Mouse (Mus musculus) lung, embryonic 14.5 days (tissue): ENCODE data around the gene Apbb1. TPM values are rescaled to one million over a fixed set of nuclear protein-coding genes. Genes with fewer than 3 reads are reported as not detected.

Experiments used
- ATAC-seq: fragments of 200-750 bp; cut with Nextera tagmentation; 2 replicates; pipeline ENCODE4 v1.8.0; 2017; ENCODE audit warnings: mild to moderate bottlenecking, moderate TSS enrichment, moderate library complexity; ENCODE audit not compliant: insufficient read depth
- DNase-seq: peaks from one replicate; pipeline ENCODE4 v3.0.0-alpha.2; 2015
- H3K27ac ChIP-seq: fragments of 300-500 bp; sonication (generic); 2 replicates; pipeline ENCODE4 v1.5.1; 2014; ENCODE audit warnings: low read depth, mild to moderate bottlenecking, moderate library complexity
- H3K27me3 ChIP-seq: fragments of 300-500 bp; sonication (generic); 2 replicates; pipeline ENCODE4 v1.6.1; 2014; ENCODE audit warnings: low read length, control low read depth; ENCODE audit not compliant: insufficient read depth
- H3K36me3 ChIP-seq: fragments of 300-500 bp; sonication (generic); 2 replicates; pipeline ENCODE4 v1.6.1; 2014; ENCODE audit warnings: control low read depth; ENCODE audit not compliant: insufficient read depth
- H3K4me1 ChIP-seq: fragments of 300-500 bp; sonication (generic); 2 replicates; pipeline ENCODE4 v1.6.1; 2014; ENCODE audit warnings: antibody characterized with exemption, control low read depth; ENCODE audit not compliant: insufficient read depth
- H3K4me2 ChIP-seq: fragments of 300-500 bp; sonication (generic); 2 replicates; pipeline ENCODE4 v1.6.1; 2014; ENCODE audit warnings: mild to moderate bottlenecking
- H3K4me3 ChIP-seq: fragments of 300-500 bp; sonication (generic); 2 replicates; pipeline ENCODE4 v1.5.1; 2014; ENCODE audit warnings: low read depth, low read length
- H3K9ac ChIP-seq: fragments of 300-500 bp; sonication (generic); 2 replicates; pipeline ENCODE4 v1.6.1; 2014
- H3K9me3 ChIP-seq: fragments of 300-500 bp; sonication (generic); 2 replicates; pipeline ENCODE4 v1.6.1; 2016; ENCODE audit warnings: low read depth, low read length, control low read depth
- CTCF ChIP-seq: IDR thresholded peaks from 2 replicates; pipeline ENCODE4 v1.5.1; 2016; ENCODE audit warnings: antibody characterized with exemption, low read depth
- WGBS: fragments of 180-500 bp; shearing (Covaris S2); extraction: QIAGEN DNeasy Blood & Tissue Kit; methylation state at CpG from one replicate; pipeline ENCODE4 v1.1.7; 2014; 5-methylcytosine and 5-hydroxymethylcytosine counted together
- polyA plus RNA-seq: library from polyadenylated mRNA; unstranded; fragments of >200 nt; fragmentation: Nextera tagmentation; extraction: Ambion mirVana; gene quantifications from 2 replicates; pipeline ENCODE4 v1.2.1, GENCODE M21; 2014

The Apbb1 gene
- polyA plus RNA-seq, 1 experiment from 2014 or later: 37.6 TPM

GRCm38 (mm10) chr7:105588325-105588912 is 7.0 kb upstream of the Apbb1 start:
- Histone ChIP-seq H3K9ac (no peak overlapping the region), H3K27me3 (no peaks in the 10 kb centered on the region), H3K27ac (peak overlapping the region; percentile 2; the same call in 1 of the 2 replicates), H3K4me2 (no peak overlapping the region), H3K9me3 (no peaks in the 10 kb centered on the region), H3K4me3 (no peak overlapping the region), H3K4me1 (no peaks in the 10 kb centered on the region; the same call in 1 of the 2 replicates), H3K36me3 (no peaks in the 10 kb centered on the region)
- peak; percentile 59 for DNase-seq
- 37% methylated on average over 9 of the region's 9 CpGs for WGBS
- ATAC-seq: peak; percentile 78; the same call in 1 of the 2 replicates
- TF ChIP-seq CTCF: no peak

DNA sequence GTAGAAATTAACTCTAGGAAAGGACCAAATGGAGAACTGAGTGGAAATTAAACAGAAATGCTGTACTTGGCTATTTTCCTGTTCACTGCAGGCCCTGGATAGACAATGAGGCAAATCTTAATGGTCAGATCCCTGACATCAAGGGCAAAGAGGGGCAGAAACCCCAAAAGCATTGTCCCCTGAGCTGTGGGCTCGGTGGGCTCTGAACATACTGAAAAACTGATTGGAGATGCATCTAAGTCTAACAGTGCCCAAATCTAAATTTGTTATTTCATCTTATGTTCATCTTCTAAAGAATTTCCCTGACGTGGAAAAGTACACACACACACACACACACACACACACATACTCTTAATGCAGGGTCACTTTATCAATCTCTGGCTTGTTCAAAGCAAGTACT is 506 bp upstream of the Apbb1 start:
- Histone ChIP-seq H3K9me3 (no peaks in the 10 kb centered on the region), H3K27ac (no peak overlapping the region; the same call in 1 of the 2 replicates), H3K4me1 (no peaks in the 10 kb centered on the region; the same call in 1 of the 2 replicates), H3K36me3 (no peaks in the 10 kb centered on the region), H3K4me3 (peak overlapping the region; percentile 77), H3K4me2 (peak overlapping the region; percentile 67), H3K27me3 (no peaks in the 10 kb centered on the region), H3K9ac (no peak overlapping the region)
- ATAC-seq (no peak), DNase-seq (no peak)
- 66% methylated on average over 2 of the region's 2 CpGs for WGBS
- no peak for TF ChIP-seq CTCF

DNA sequence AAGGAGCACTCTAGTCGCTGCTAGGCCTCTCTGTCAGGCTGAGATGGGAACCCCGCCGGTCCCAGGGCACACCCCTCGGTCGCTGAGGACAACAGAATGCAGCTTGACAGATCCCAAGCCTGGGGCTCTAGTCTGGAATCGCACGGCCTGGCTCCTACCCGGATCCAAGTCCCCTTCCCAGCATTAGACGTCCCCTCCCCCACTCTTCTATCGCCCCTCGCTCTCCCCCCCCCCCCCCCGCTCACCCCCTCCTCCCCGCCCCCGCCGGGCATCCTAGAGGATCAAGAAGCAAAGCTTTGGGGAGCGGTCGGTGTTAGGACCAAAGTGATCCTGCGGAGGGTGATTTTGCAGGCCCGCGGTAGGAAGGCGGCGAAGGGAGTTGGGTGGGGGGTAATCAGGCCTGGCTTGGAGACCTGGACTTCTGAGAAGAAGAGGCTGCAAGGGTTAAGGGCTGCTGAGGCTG is 795 bp downstream of the Apbb1 start:
- 2% methylated on average over 17 of the region's 22 CpGs for WGBS
- Histone ChIP-seq H3K27me3 (no peaks in the 10 kb centered on the region), H3K4me1 (no peaks in the 10 kb centered on the region; the same call in 1 of the 2 replicates), H3K4me2 (peak overlapping the region; percentile 67), H3K36me3 (no peaks in the 10 kb centered on the region), H3K27ac (peak overlapping the region; percentile 27; the same call in 1 of the 2 replicates), H3K9ac (peak overlapping the region; percentile 64), H3K4me3 (peak overlapping the region; percentile 77), H3K9me3 (no peaks in the 10 kb centered on the region)
- ATAC-seq (peak; percentile 62), DNase-seq (peak; percentile 60)
- TF ChIP-seq CTCF: no peak

DNA sequence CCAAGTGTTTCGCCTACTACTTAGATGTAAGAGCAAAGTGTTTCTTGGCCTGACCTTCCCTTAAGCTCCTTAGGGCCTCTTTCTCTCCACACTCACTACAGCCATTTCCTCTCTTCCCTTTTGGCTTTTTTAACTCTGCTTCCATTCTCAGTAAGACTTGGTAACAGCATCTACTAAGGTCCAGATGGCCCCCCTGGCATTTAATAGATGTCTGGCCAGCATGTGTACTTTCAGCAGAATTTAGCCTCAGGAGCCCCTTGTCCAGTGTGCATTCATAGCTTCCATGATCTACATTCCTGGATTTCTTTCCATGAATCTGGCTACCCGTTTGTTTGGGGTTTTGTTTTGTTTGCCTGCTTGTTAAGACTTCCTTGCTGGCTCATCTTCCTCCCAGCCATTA is 3.0 kb downstream of the Apbb1 start:
- 78% methylated on average over 2 of the region's 2 CpGs for WGBS
- H3K4me2 ChIP-seq: no peak overlapping the region
- H3K4me3 ChIP-seq: no peak overlapping the region
- no peak for TF ChIP-seq CTCF
- H3K27ac ChIP-seq: no peak overlapping the region
- H3K4me1 ChIP-seq: no peaks in the 10 kb centered on the region; the same call in 1 of the 2 replicates
- DNase-seq (no peak), ATAC-seq (no peak)
- H3K9ac ChIP-seq: no peak overlapping the region
- H3K27me3 ChIP-seq: no peaks in the 10 kb centered on the region
- no peaks in the 10 kb centered on the region for H3K9me3 ChIP-seq
- peaks cover 7% of the 10 kb centered on the region; the same call in 1 of the 2 replicates for H3K36me3 ChIP-seq

DNA sequence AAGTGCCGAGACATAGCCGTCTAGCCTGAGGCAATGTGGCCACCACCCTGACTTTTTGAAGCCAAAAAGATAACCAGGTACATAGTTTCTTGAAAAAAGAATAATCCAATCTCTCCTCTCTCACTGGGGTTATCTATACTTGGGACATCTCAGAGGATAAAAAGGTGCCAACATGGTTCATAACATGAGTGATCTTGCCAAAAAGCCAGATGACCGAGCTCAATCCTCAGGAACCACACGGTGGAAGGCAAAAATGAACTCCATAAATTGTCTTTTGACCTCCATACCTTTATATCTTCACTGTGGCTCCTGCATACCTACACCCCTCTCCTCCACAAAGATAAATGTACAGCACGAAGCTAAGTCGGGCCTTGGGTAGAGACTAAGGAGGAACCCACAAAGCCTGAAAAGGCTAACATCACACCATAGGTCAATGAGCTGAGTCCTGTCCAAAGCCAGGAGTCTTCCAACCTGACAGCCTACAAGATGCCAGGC is 4.0 kb downstream of the Apbb1 start:
- 85% methylated on average over 6 of the region's 6 CpGs for WGBS
- no peaks in the 10 kb centered on the region for H3K27me3 ChIP-seq
- H3K9ac ChIP-seq: no peak overlapping the region
- ATAC-seq (no peak), DNase-seq (no peak)
- TF ChIP-seq CTCF: no peak
- no peaks in the 10 kb centered on the region; the same call in 1 of the 2 replicates for H3K4me1 ChIP-seq
- no peaks in the 10 kb centered on the region for H3K9me3 ChIP-seq
- no peak overlapping the region for H3K4me3 ChIP-seq
- peaks cover 9% of the 10 kb centered on the region; the same call in 1 of the 2 replicates for H3K36me3 ChIP-seq
- no peak overlapping the region for H3K27ac ChIP-seq
- H3K4me2 ChIP-seq: no peak overlapping the region

GRCm38 (mm10) chr7:105576166-105576748 is 5.2 kb downstream of the Apbb1 start:
- Histone ChIP-seq H3K36me3 (peaks cover 9% of the 10 kb centered on the region; the same call in 1 of the 2 replicates), H3K27me3 (no peaks in the 10 kb centered on the region), H3K9ac (no peak overlapping the region), H3K4me3 (no peak overlapping the region), H3K27ac (no peak overlapping the region), H3K4me1 (no peaks in the 10 kb centered on the region), H3K4me2 (no peak overlapping the region), H3K9me3 (no peaks in the 10 kb centered on the region)
- no peak for TF ChIP-seq CTCF
- ATAC-seq: no peak
- DNase-seq: no peak
- WGBS: 55% methylated on average over 3 of the region's 3 CpGs

DNA sequence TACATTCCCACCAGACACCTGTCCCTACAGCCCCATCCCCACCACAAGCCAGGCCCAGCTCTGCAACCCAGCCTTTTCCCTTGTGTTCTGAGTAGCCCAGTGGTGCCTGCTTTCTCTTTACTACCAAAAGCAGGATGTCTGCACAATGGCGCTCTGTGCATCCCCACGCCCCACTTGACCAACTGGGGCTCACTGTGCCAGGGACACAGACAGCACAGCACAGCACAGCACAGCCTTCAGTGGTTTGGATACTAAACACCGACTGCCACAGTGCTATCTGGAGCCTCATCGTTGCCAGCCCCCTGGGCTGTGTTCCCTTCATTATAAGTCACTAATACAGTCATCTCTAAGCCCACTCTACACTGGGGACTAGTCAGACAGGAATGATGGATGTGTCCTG is 6.9 kb downstream of the Apbb1 start:
- Histone ChIP-seq H3K27me3 (no peaks in the 10 kb centered on the region), H3K9me3 (no peaks in the 10 kb centered on the region), H3K4me2 (no peak overlapping the region), H3K27ac (no peak overlapping the region), H3K4me1 (no peaks in the 10 kb centered on the region), H3K4me3 (no peak overlapping the region), H3K9ac (no peak overlapping the region), H3K36me3 (peaks cover 9% of the 10 kb centered on the region; the same call in 1 of the 2 replicates)
- no peak for ATAC-seq
- WGBS: 85% methylated on average over 4 of the region's 4 CpGs
- TF ChIP-seq CTCF: no peak
- no peak for DNase-seq
